Mouse (Mus musculus): Measurements from ENCODE around the gene Mthfsd. TPM values are rescaled to one million over a fixed set of nuclear protein-coding genes. Genes with fewer than 3 reads are reported as not detected.

Mthfsd gene
- total and polyA plus RNA-seq, 3 experiments, result 31.0 to 35.0 (median 34.4) TPM

DNA sequence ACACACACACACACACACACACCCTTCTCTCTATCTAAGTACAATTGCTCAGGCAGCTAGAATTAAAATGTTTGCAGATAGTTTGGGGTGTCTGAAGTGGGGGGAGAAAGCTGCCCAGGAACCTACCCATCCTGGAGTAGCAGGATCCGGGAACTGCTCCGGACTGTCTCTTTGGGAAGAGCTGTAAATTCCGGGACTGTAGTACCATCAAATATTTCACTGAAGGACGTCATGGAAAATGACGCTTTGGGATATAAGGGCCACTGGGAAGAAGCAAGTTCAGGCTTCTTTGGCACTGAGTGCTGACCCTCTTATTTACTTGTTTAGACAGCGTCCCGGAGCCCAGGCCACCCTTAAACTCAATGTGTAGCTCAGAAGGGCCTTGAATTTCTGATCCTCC is 29.0 kb downstream of the Mthfsd start:
- no peak for ATAC-seq (ENCODE audit: extremely low read depth, insufficient number of reproducible peaks, low FRiP score, poor library complexity, severe bottlenecking)
- Histone ChIP-seq H3K36me3 (replicated peaks) (no peaks in the 10 kb centered on the region), H3K27me3 (ENCODE audit: insufficient read depth, low read length) (peaks cover 11% of the 10 kb centered on the region; the same call in 1 of the 2 replicates), H3K4me1 (ENCODE audit: insufficient read depth, low read depth, low read length) (no peaks in the 10 kb centered on the region), H3K4me3 (ENCODE audit: low read depth, low read length) (no peak overlapping the region), H3K9me3 (replicated peaks) (peaks cover 70% of the 10 kb centered on the region)
- DNase-seq (ENCODE audit: low spot score), result no peak
- TF ChIP-seq GATA2 (IDR thresholded peaks at IDR 0.05; ENCODE audit: borderline replicate concordance, low read depth, low read length) (no peak), CTCF (IDR thresholded peaks at IDR 0.05; ENCODE audit: low read depth, low read length) (no peak), TAL1 (conservative IDR thresholded peaks at IDR 0.05; ENCODE audit: low read depth, low read length) (no peak), GATA1 (IDR thresholded peaks at IDR 0.05; ENCODE audit: borderline replicate concordance, low read length) (no peak), POLR2AphosphoS5 (IDR thresholded peaks at IDR 0.05; ENCODE audit: insufficient replicate concordance, low read depth, low read length) (no peak)

GRCm38 (mm10) chr8:121078721-121079120 is 29.5 kb downstream of the Mthfsd start:
- TF ChIP-seq TAL1 (conservative IDR thresholded peaks at IDR 0.05; ENCODE audit: low read depth, low read length), result no peak
- no peak for TF ChIP-seq POLR2AphosphoS5 (IDR thresholded peaks at IDR 0.05; ENCODE audit: insufficient replicate concordance, low read depth, low read length)
- no peak for TF ChIP-seq GATA2 (IDR thresholded peaks at IDR 0.05; ENCODE audit: borderline replicate concordance, low read depth, low read length)
- TF ChIP-seq GATA1 (IDR thresholded peaks at IDR 0.05; ENCODE audit: borderline replicate concordance, low read length), result no peak
- no peak for TF ChIP-seq CTCF (IDR thresholded peaks at IDR 0.05; ENCODE audit: low read depth, low read length)
- H3K27me3 ChIP-seq (ENCODE audit: insufficient read depth, low read length), result peaks cover 11% of the 10 kb centered on the region; the same call in 1 of the 2 replicates
- no peaks in the 10 kb centered on the region for H3K4me1 ChIP-seq (ENCODE audit: insufficient read depth, low read depth, low read length)
- DNase-seq (ENCODE audit: low spot score) (no peak), ATAC-seq (ENCODE audit: extremely low read depth, insufficient number of reproducible peaks, low FRiP score, poor library complexity, severe bottlenecking) (no peak)
- H3K36me3 ChIP-seq (replicated peaks), result no peaks in the 10 kb centered on the region
- H3K9me3 ChIP-seq (replicated peaks), result peaks cover 70% of the 10 kb centered on the region
- no peak overlapping the region for H3K4me3 ChIP-seq (ENCODE audit: low read depth, low read length)

- DNase-seq (ENCODE audit: low spot score) (no peak), ATAC-seq (ENCODE audit: extremely low read depth, insufficient number of reproducible peaks, low FRiP score, poor library complexity, severe bottlenecking) (no peak)
- Histone ChIP-seq H3K9me3 (replicated peaks) (peaks cover 65% of the 10 kb centered on the region), H3K4me3 (ENCODE audit: low read depth, low read length) (no peak overlapping the region), H3K27me3 (ENCODE audit: insufficient read depth, low read length) (peaks cover 11% of the 10 kb centered on the region; the same call in 1 of the 2 replicates), H3K4me1 (ENCODE audit: insufficient read depth, low read depth, low read length) (no peaks in the 10 kb centered on the region), H3K36me3 (replicated peaks) (no peaks in the 10 kb centered on the region)
- TF ChIP-seq CTCF (IDR thresholded peaks at IDR 0.05; ENCODE audit: low read depth, low read length), result no peak
Measured at GRCm38 (mm10) chr8:121076555-121076954, 31.6 kb downstream of the Mthfsd start.

- Histone ChIP-seq H3K4me1 (ENCODE audit: insufficient read depth, low read depth, low read length) (no peaks in the 10 kb centered on the region), H3K4me3 (ENCODE audit: low read depth, low read length) (no peak overlapping the region), H3K9me3 (replicated peaks) (peaks cover 66% of the 10 kb centered on the region), H3K27me3 (ENCODE audit: insufficient read depth, low read length) (peaks cover 11% of the 10 kb centered on the region; the same call in 1 of the 2 replicates), H3K36me3 (replicated peaks) (no peaks in the 10 kb centered on the region)
- TF ChIP-seq POLR2AphosphoS5 (IDR thresholded peaks at IDR 0.05; ENCODE audit: insufficient replicate concordance, low read depth, low read length) (no peak), GATA1 (IDR thresholded peaks at IDR 0.05; ENCODE audit: borderline replicate concordance, low read length) (no peak), CTCF (IDR thresholded peaks at IDR 0.05; ENCODE audit: low read depth, low read length) (no peak), GATA2 (IDR thresholded peaks at IDR 0.05; ENCODE audit: borderline replicate concordance, low read depth, low read length) (no peak), TAL1 (conservative IDR thresholded peaks at IDR 0.05; ENCODE audit: low read depth, low read length) (no peak)
- ATAC-seq (ENCODE audit: extremely low read depth, insufficient number of reproducible peaks, low FRiP score, poor library complexity, severe bottlenecking) (no peak), DNase-seq (ENCODE audit: low spot score) (no peak)
Measured at GRCm38 (mm10) chr8:121075936-121076335, 32.3 kb downstream of the Mthfsd start.

- peaks cover 66% of the 10 kb centered on the region for H3K9me3 ChIP-seq (replicated peaks)
- ATAC-seq (ENCODE audit: extremely low read depth, insufficient number of reproducible peaks, low FRiP score, poor library complexity, severe bottlenecking) (no peak), DNase-seq (ENCODE audit: low spot score) (no peak)
- H3K4me3 ChIP-seq (ENCODE audit: low read depth, low read length), result no peak overlapping the region
- peaks cover 8% of the 10 kb centered on the region; the same call in 1 of the 2 replicates for H3K27me3 ChIP-seq (ENCODE audit: insufficient read depth, low read length)
- no peaks in the 10 kb centered on the region for H3K36me3 ChIP-seq (replicated peaks)
- no peak for TF ChIP-seq GATA1 (IDR thresholded peaks at IDR 0.05; ENCODE audit: borderline replicate concordance, low read length)
- no peak for TF ChIP-seq POLR2AphosphoS5 (IDR thresholded peaks at IDR 0.05; ENCODE audit: insufficient replicate concordance, low read depth, low read length)
- TF ChIP-seq GATA2 (IDR thresholded peaks at IDR 0.05; ENCODE audit: borderline replicate concordance, low read depth, low read length), result no peak
- no peak for TF ChIP-seq CTCF (IDR thresholded peaks at IDR 0.05; ENCODE audit: low read depth, low read length)
- no peak for TF ChIP-seq TAL1 (conservative IDR thresholded peaks at IDR 0.05; ENCODE audit: low read depth, low read length)
- no peaks in the 10 kb centered on the region for H3K4me1 ChIP-seq (ENCODE audit: insufficient read depth, low read depth, low read length)
Measured at GRCm38 (mm10) chr8:121074848-121075145, 33.4 kb downstream of the Mthfsd start.

DNA sequence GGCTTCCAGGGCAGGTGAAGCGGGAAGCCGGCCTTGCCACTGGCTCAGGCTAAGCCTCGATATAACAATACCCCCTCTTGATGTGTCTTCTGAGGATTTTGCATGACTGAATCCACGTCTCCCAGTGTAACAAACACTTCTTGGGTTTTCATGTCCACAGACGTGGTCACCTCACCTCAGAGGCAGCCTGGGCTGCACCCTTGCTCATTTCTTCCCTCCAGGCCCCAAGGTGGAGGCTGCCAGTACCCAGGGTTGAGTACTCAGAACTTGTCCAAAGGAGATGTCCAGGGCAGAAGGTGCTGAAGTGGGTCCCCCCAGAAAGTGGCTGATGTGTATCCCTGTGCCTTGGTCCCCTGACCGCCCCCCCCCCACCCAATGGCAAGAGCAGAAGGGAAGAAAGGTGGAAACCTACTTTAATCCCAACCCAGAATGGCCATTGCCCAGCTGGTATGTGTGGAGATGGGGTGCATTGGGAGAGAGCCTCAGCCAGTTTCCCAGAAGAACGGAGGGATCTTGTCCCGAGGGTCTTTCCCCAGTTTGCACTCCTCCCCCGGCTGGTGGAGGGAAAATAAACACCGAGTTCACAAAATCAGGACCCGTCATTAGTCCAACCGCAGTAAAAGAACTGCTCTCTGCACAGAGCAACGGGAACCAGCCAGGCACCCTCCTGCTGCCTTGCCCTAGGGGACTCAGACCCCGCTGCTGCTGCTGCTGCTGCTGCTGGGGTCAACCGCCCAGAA is 33.9 kb downstream of the Mthfsd start:
- Histone ChIP-seq H3K4me3 (ENCODE audit: low read depth, low read length) (no peak overlapping the region), H3K9me3 (replicated peaks) (peaks cover 70% of the 10 kb centered on the region), H3K27me3 (ENCODE audit: insufficient read depth, low read length) (peaks cover 8% of the 10 kb centered on the region; the same call in 1 of the 2 replicates), H3K4me1 (ENCODE audit: insufficient read depth, low read depth, low read length) (no peaks in the 10 kb centered on the region), H3K36me3 (replicated peaks) (no peaks in the 10 kb centered on the region)
- no peak for TF ChIP-seq CTCF (IDR thresholded peaks at IDR 0.05; ENCODE audit: low read depth, low read length)
- no peak for TF ChIP-seq GATA2 (IDR thresholded peaks at IDR 0.05; ENCODE audit: borderline replicate concordance, low read depth, low read length)
- no peak for TF ChIP-seq TAL1 (conservative IDR thresholded peaks at IDR 0.05; ENCODE audit: low read depth, low read length)
- TF ChIP-seq POLR2AphosphoS5 (IDR thresholded peaks at IDR 0.05; ENCODE audit: insufficient replicate concordance, low read depth, low read length), result no peak
- TF ChIP-seq GATA1 (IDR thresholded peaks at IDR 0.05; ENCODE audit: borderline replicate concordance, low read length), result no peak
- ATAC-seq (ENCODE audit: extremely low read depth, insufficient number of reproducible peaks, low FRiP score, poor library complexity, severe bottlenecking) (no peak), DNase-seq (ENCODE audit: low spot score) (no peak)
